Mouse (Mus musculus) retina, postnatal 1 day (tissue): Measurements from ENCODE around the gene Olfr1217.
"Not testable (repeated sequence)": the region's sequence is repeated elsewhere in the genome, so short reads cannot be mapped to it uniquely, and the experiment has no call there.

Experiments
- DNase-seq: peaks from one replicate; pipeline ENCODE4 v3.0.0-alpha.2; 2012

Gene Olfr1217

GRCm38 (mm10) chr2:89031965-89032364 lies at the start of gene Olfr1217:
Gene Olfr1217, minus strand, starts transcription at chr2:89032065.
- no peak for DNase-seq

- DNase-seq: no peak
Measured at GRCm38 (mm10) chr2:89081487-89081886, 49.6 kb upstream of the Olfr1217 start.

GRCm38 (mm10) chr2:89061087-89061486 lies 29.2 kb upstream of the Olfr1217 start, which contains the start of gene Olfr1218:
Gene Olfr1218, minus strand, starts transcription at chr2:89061187.
- DNase-seq: no peak

- DNase-seq: not testable (repeated sequence)
Measured at GRCm38 (mm10) chr2:89021436-89021835, 10.4 kb downstream of the Olfr1217 start.

GRCm38 (mm10) chr2:89018240-89018639 lies 13.6 kb downstream of the Olfr1217 start, which contains the start of gene Olfr1216:
Gene Olfr1216, minus strand, starts transcription at chr2:89018340.
- DNase-seq: no peak

- no peak for DNase-seq
Measured at GRCm38 (mm10) chr2:89006873-89007272, 25.0 kb downstream of the Olfr1217 start, which contains the start of gene Olfr1215. Gene Olfr1215, minus strand, starts transcription at chr2:89006973.

GRCm38 (mm10) chr2:88992553-88992952 lies 39.3 kb downstream of the Olfr1217 start, which contains the start of gene Olfr1214:
Gene Olfr1214, minus strand, starts transcription at chr2:88992653.
- no peak for DNase-seq

GRCm38 (mm10) chr2:88980181-88980580 lies 51.7 kb downstream of the Olfr1217 start, which contains the start of gene Gm13762:
Gene Gm13762, minus strand, starts transcription at chr2:88980281.
- no peak for DNase-seq
